Mouse (Mus musculus) bone marrow, adult 2 months (tissue): ENCODE results near the gene Cemip2.

Experiments
- CTCF ChIP-seq: fragments of 200-500 bp; IDR thresholded peaks from 2 replicates; pipeline ENCODE4 v1.5.1; 2011; ENCODE audit warnings: low read length, control low read depth; ENCODE audit not compliant: control insufficient read depth, insufficient read depth
- POLR2A ChIP-seq: fragments of 200-500 bp; IDR thresholded peaks from 2 replicates; pipeline ENCODE4 v1.6.1; 2011; ENCODE audit warnings: low read depth, mild to moderate bottlenecking, control low read depth, low read length, borderline replicate concordance; ENCODE audit not compliant: control insufficient read depth

- TF ChIP-seq CTCF, result no peak
- no peak for TF ChIP-seq POLR2A
Measured at GRCm38 (mm10) chr19:21862289-21862990, 84.3 kb downstream of the Cemip2 start.
